Mouse (Mus musculus): ENCODE results near the gene Mtf1.

DNA sequence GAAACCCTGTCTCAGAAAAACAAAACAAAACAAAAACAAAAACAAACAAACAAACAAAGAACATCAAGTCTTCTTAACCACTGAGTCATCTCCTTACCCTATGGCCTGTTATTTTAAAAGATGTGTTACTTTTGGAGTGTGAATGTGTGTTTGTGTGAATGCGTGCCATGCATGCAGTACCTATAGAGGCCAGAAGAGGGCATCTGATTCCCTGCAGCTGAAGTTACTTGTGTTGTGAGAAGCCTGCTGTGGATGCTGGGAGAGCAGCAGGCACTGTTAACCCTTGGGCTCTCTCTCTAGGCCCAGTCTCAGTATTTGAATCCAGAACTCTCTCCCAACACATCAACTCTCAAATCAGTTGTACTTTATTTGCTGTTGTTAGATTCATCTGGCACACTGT, 70.8 kb downstream of the Mtf1 start:
- peak; percentile 40 for TF ChIP-seq CTCF (IDR thresholded peaks at IDR 0.05; ENCODE audit: low read depth)
- no peak for TF ChIP-seq EP300 (optimal IDR thresholded peaks at IDR 0.05)
